ENCODE assay signal across 13 mouse cellular contexts in the genomic region with DNA sequence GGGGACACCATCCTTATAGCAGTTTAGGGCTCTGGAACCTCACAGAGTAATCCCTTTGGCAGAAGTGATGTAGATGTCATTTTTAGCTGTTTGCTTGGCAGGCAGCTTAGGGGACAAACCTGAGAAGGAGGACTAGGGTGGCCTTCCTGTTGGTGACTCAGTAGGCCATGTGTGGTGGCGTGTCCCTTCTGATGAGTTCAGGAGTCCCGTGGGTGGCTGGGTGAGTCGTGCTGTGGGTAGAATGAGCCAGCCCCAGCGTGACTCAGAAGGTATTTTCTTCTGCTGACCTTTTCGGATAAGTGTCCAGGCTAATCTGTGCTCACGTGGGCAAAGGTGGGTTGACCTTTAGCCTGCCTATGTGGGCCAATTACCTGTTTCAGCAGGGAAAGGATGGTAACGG. TPM values are rescaled to one million over a fixed set of nuclear protein-coding genes. Genes with fewer than 3 reads are reported as not detected.
DNase-seq lines count a peak whose midpoint lies in the region; ATAC-seq lines count a peak whose summit lies in the region.
"Had no signal": no experiment of that assay in that cellular context is flagged by ENCODE, and none has a peak within 500 bp of the region (broad histone marks: within the 10 kb centered on the region; RNA-seq: fewer than 3 reads in every experiment).

No protein-coding gene starts in this region.

- intact Hi-C loops in left cerebral cortex, postnatal 10 days (cut with DNase I) = no loop called here

- 92% methylated on average over 7 of the region's 7 CpGs for WGBS in forebrain, embryonic 12.5 days
- 81% methylated on average over 7 of the region's 7 CpGs for whole genome bisulfite sequencing in forebrain, embryonic 11.5 days
- WGBS in neural tube, embryonic 15.5 days = 90% methylated on average over 7 of the region's 7 CpGs

- no peaks in the 10 kb centered on the region; the same call in 1 of the 2 replicates for H3K36me3 ChIP-seq in forebrain, embryonic 12.5 days (replicated peaks)
- no peaks in the 10 kb centered on the region for H3K36me3 ChIP-seq in forebrain, embryonic 11.5 days (ENCODE audit: control insufficient read depth, insufficient read depth, low read length)
- H3K36me3 ChIP-seq in neural tube, embryonic 15.5 days = no peaks in the 10 kb centered on the region
- H3K36me3 ChIP-seq: midbrain, embryonic 15.5 days had no signal

- no peak for ATAC-seq in forebrain, embryonic 12.5 days (ENCODE audit: low FRiP score)
- ATAC-seq in forebrain, embryonic 11.5 days (replicated peaks; ENCODE audit: low FRiP score) = no peak
- ATAC-seq in neural tube, embryonic 15.5 days (ENCODE audit: low FRiP score) = no peak
- ATAC-seq: forebrain, embryonic 16.5 days; midbrain, embryonic 15.5 days had no signal

- no peak overlapping the region for H3K4me2 ChIP-seq in forebrain, embryonic 12.5 days
- H3K4me2 ChIP-seq in forebrain, embryonic 11.5 days (ENCODE audit: low read depth, low read length, severe bottlenecking) = no peak overlapping the region
- H3K4me2 ChIP-seq in neural tube, embryonic 15.5 days = no peak overlapping the region
- H3K4me2 ChIP-seq: midbrain, embryonic 15.5 days had no signal

- H3K4me3 ChIP-seq in forebrain, embryonic 12.5 days (replicated peaks) = no peak overlapping the region
- H3K4me3 ChIP-seq in forebrain, embryonic 11.5 days (ENCODE audit: low read depth, low read length) = no peak overlapping the region
- H3K4me3 ChIP-seq in neural tube, embryonic 15.5 days (replicated peaks) = no peak overlapping the region
- H3K4me3 ChIP-seq: left cerebral cortex, adult 2 months; midbrain, embryonic 15.5 days had no signal

- 0 out of 2 replicates have a peak overlapping the region, but pooled peaks have one; percentile 8 for H3K9ac ChIP-seq in forebrain, embryonic 12.5 days
- H3K9ac ChIP-seq in forebrain, embryonic 11.5 days (ENCODE audit: low read length) = no peak overlapping the region
- 0 out of 2 replicates have a peak overlapping the region, but pooled peaks have one; percentile 21 for H3K9ac ChIP-seq in neural tube, embryonic 15.5 days (replicated peaks)
- H3K9ac ChIP-seq: midbrain, embryonic 15.5 days had no signal

- H3K9me3 ChIP-seq in forebrain, embryonic 12.5 days = no peaks in the 10 kb centered on the region
- H3K9me3 ChIP-seq in forebrain, embryonic 11.5 days (ENCODE audit: control insufficient read depth, low read length) = no peaks in the 10 kb centered on the region
- H3K9me3 ChIP-seq in neural tube, embryonic 15.5 days (replicated peaks) = no peaks in the 10 kb centered on the region
- H3K9me3 ChIP-seq: midbrain, embryonic 15.5 days had no signal

- no peak overlapping the region for H3K27ac ChIP-seq in forebrain, embryonic 12.5 days
- no peak overlapping the region for H3K27ac ChIP-seq in forebrain, embryonic 11.5 days (ENCODE audit: low read depth, low read length)
- H3K27ac ChIP-seq in neural tube, embryonic 15.5 days (replicated peaks) = no peak overlapping the region
- H3K27ac ChIP-seq: midbrain, embryonic 15.5 days had no signal

- no peak for DNase-seq in forebrain, embryonic 11.5 days (ENCODE audit: low spot score)
- DNase-seq in left cerebral cortex, adult 18-20 months (ENCODE audit: low spot score in 2 of 2) = peak; percentile 44 to 52
- DNase-seq in left cerebral cortex, postnatal 10 days (ENCODE audit: extremely low spot score in 1 of 2, low spot score in 2 of 2) = no peak
- peak; percentile 92 for DNase-seq in adrenal gland, adult 2 months
- no peak for DNase-seq in layer of hippocampus, adult 9-11 months
- no peak for DNase-seq in gastrocnemius, postnatal 4 days (ENCODE audit: low spot score in 2 of 2)
- DNase-seq: kidney, adult 11 months; lung, adult 2 months had no signal

- peaks cover 53% of the 10 kb centered on the region for H3K4me1 ChIP-seq in forebrain, embryonic 12.5 days
- peaks cover 14% of the 10 kb centered on the region for H3K4me1 ChIP-seq in forebrain, embryonic 11.5 days (replicated peaks; ENCODE audit: control insufficient read depth, insufficient read depth, low read length)
- H3K4me1 ChIP-seq in neural tube, embryonic 15.5 days = peaks cover 74% of the 10 kb centered on the region

- no peaks in the 10 kb centered on the region for H3K27me3 ChIP-seq in forebrain, embryonic 12.5 days
- H3K27me3 ChIP-seq in forebrain, embryonic 11.5 days (ENCODE audit: control insufficient read depth, insufficient read depth, low read length) = no peaks in the 10 kb centered on the region
- H3K27me3 ChIP-seq in neural tube, embryonic 15.5 days (replicated peaks) = no peaks in the 10 kb centered on the region
- H3K27me3 ChIP-seq: midbrain, embryonic 15.5 days had no signal

RNA-seq across cellular contexts. Expression of a gene that starts 3.6 kb away (rescaled TPM):
- 27.6 and 28.2 TPM in 2 replicates for polyA plus RNA-seq in forebrain, embryonic 12.5 days (2016; fragmentation: Nextera tagmentation; extraction: Ambion mirVana)
- polyA plus RNA-seq in forebrain, embryonic 11.5 days (2014; fragmentation: Nextera tagmentation; extraction: Ambion mirVana) = 34.5 and 34.9 TPM in 2 replicates
- 10 to 100 TPM; 43.0 to 44.4 TPM for total RNA-seq in left cerebral cortex, adult 18-20 months (2021)
- total RNA-seq in left cerebral cortex, postnatal 10 days (2021) = 10 to 100 TPM; 59.1 to 60.1 TPM
- total RNA-seq in adrenal gland, adult 2 months (2021) = 10 to 100 TPM; 31.7 to 80.6 TPM
- polyA plus RNA-seq in adrenal gland, adult 2 months (2012; rRNA removed) = 109 and 170 TPM in 2 replicates
- 19.3 and 20.3 TPM in 2 replicates for polyA plus RNA-seq in neural tube, embryonic 15.5 days (2015; fragmentation: Nextera tagmentation; extraction: Ambion mirVana)
- 10 to 100 TPM; 50.5 to 61.2 TPM for total RNA-seq in gastrocnemius, postnatal 4 days (2021)

RNA-seq across cellular contexts. Expression of a gene that starts 16.6 kb away (rescaled TPM):
- 87.5 and 89.3 TPM in 2 replicates for polyA plus RNA-seq in forebrain, embryonic 12.5 days (2016; fragmentation: Nextera tagmentation; extraction: Ambion mirVana)
- polyA plus RNA-seq in forebrain, embryonic 11.5 days (2014; fragmentation: Nextera tagmentation; extraction: Ambion mirVana) = 84.2 and 86.3 TPM in 2 replicates
- 100 to 1,000 TPM; 140 to 153 TPM for total RNA-seq in left cerebral cortex, adult 18-20 months (2021)
- 100 to 1,000 TPM; 146 to 151 TPM for total RNA-seq in left cerebral cortex, postnatal 10 days (2021)
- total RNA-seq in adrenal gland, adult 2 months (2021) = 100 to 1,000 TPM in 1 of 2 experiments, 10 to 100 TPM in 1; 85.6 to 104 TPM
- polyA plus RNA-seq in adrenal gland, adult 2 months (2012; rRNA removed) = 98.1 and 131 TPM in 2 replicates
- polyA plus RNA-seq in neural tube, embryonic 15.5 days (2015; fragmentation: Nextera tagmentation; extraction: Ambion mirVana) = 108 and 115 TPM in 2 replicates
- 10 to 100 TPM; 52.1 to 58.7 TPM for total RNA-seq in gastrocnemius, postnatal 4 days (2021)

RNA-seq across cellular contexts. Expression of a gene that starts 39.3 kb away (rescaled TPM):
- polyA plus RNA-seq in forebrain, embryonic 12.5 days (2016; fragmentation: Nextera tagmentation; extraction: Ambion mirVana) = 77.1 and 89.4 TPM in 2 replicates
- 116 and 119 TPM in 2 replicates for polyA plus RNA-seq in forebrain, embryonic 11.5 days (2014; fragmentation: Nextera tagmentation; extraction: Ambion mirVana)
- total RNA-seq in left cerebral cortex, adult 18-20 months (2021) = 10 to 100 TPM; 46.8 to 53.3 TPM
- 10 to 100 TPM; 39.7 to 43.1 TPM for total RNA-seq in left cerebral cortex, postnatal 10 days (2021)
- total RNA-seq in adrenal gland, adult 2 months (2021) = 10 to 100 TPM; 53.6 to 58.7 TPM
- polyA plus RNA-seq in adrenal gland, adult 2 months (2012; rRNA removed) = 103 and 104 TPM in 2 replicates
- 53.3 and 59.8 TPM in 2 replicates for polyA plus RNA-seq in neural tube, embryonic 15.5 days (2015; fragmentation: Nextera tagmentation; extraction: Ambion mirVana)
- 10 to 100 TPM; 47.1 to 55.8 TPM for total RNA-seq in gastrocnemius, postnatal 4 days (2021)

RNA-seq across cellular contexts. Expression of a gene that starts 39.8 kb away (rescaled TPM):
- 152 and 156 TPM in 2 replicates for polyA plus RNA-seq in forebrain, embryonic 12.5 days (2016; fragmentation: Nextera tagmentation; extraction: Ambion mirVana)
- polyA plus RNA-seq in forebrain, embryonic 11.5 days (2014; fragmentation: Nextera tagmentation; extraction: Ambion mirVana) = 160 and 163 TPM in 2 replicates
- total RNA-seq in left cerebral cortex, adult 18-20 months (2021) = 10 to 100 TPM; 66.1 to 77.7 TPM
- 10 to 100 TPM; 57.0 to 62.1 TPM for total RNA-seq in left cerebral cortex, postnatal 10 days (2021)
- 10 to 100 TPM; 72.2 to 83.6 TPM for total RNA-seq in adrenal gland, adult 2 months (2021)
- polyA plus RNA-seq in adrenal gland, adult 2 months (2012; rRNA removed) = 81.1 and 102 TPM in 2 replicates
- polyA plus RNA-seq in neural tube, embryonic 15.5 days (2015; fragmentation: Nextera tagmentation; extraction: Ambion mirVana) = 135 and 146 TPM in 2 replicates
- total RNA-seq in gastrocnemius, postnatal 4 days (2021) = 10 to 100 TPM; 41.7 to 43.0 TPM

RNA-seq across cellular contexts. Expression of a gene that starts 46.4 kb away (rescaled TPM):
- 0.15 TPM in 1 of 2 replicates, not detected in the other for polyA plus RNA-seq in forebrain, embryonic 12.5 days (2016; fragmentation: Nextera tagmentation; extraction: Ambion mirVana)
- polyA plus RNA-seq in forebrain, embryonic 11.5 days (2014; fragmentation: Nextera tagmentation; extraction: Ambion mirVana) = 0.15 and 0.16 TPM in 2 replicates
- total RNA-seq in left cerebral cortex, adult 18-20 months (2021) = 1 to 10 TPM; 2.4 to 2.9 TPM
- 1 to 10 TPM; 1.7 to 2.0 TPM for total RNA-seq in left cerebral cortex, postnatal 10 days (2021)
- under 1 TPM; 0.73 to 0.95 TPM for total RNA-seq in adrenal gland, adult 2 months (2021)
- polyA plus RNA-seq in adrenal gland, adult 2 months (2012; rRNA removed) = 1.7 and 2.1 TPM in 2 replicates
- not detected in 2 replicates for polyA plus RNA-seq in neural tube, embryonic 15.5 days (2015; fragmentation: Nextera tagmentation; extraction: Ambion mirVana)
- under 1 TPM; 0.86 to 0.93 TPM for total RNA-seq in gastrocnemius, postnatal 4 days (2021)
- polyA plus RNA-seq: forebrain, embryonic 16.5 days had no signal

Comparison
In these comparisons a context has a peak if more than half of its experiments do, and no peak if none do; other contexts are left out.
1. DNase-seq: peak in left cerebral cortex, adult 18-20 months (2 of 2) and adrenal gland, adult 2 months (single experiment); none in forebrain, embryonic 11.5 days (single experiment), left cerebral cortex, postnatal 10 days (0 of 2), layer of hippocampus, adult 9-11 months (single experiment) and gastrocnemius, postnatal 4 days (0 of 2).